Mouse (Mus musculus) monocyte, adult 2 months (primary cell): ENCODE measurements around the gene Ush1c.

ENCODE experiments used
- DNase-seq, 2 experiments: peaks; one replicate each; pipeline ENCODE4 v3.0.0; 2022; ENCODE audit warnings: low spot score in 2 of 2, low read depth in 1 of 2

The Ush1c gene

GRCm38 (mm10) chr7:46238346-46238745 is at the start of gene Ush1c:
TSS of gene Ush1c (minus strand) at chr7:46238503.
- no peak for DNase-seq

DNA sequence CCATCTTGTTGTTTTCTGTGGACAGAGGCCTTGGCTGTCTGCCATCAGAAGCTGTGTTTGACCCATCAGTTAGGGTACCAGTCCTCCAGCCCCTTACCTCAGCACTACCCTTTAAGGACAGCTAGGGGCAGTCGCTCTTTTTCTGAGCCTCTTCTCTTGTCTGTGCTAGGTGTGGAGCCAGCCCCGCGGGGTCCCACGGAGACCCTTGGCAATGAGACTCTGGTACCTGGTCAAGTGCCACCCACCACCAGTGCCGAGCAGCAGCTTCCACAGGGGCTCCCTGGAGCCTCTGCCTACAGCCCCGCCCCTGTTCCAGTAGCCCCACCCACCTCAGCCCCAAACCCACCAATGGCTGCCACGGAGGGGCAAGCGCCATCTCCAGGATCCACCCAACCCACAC is 48.7 kb upstream of the Ush1c start:
- no peak for DNase-seq

- DNase-seq, result no peak
Measured at GRCm38 (mm10) chr7:46286391-46286790, 48.1 kb upstream of the Ush1c start.

DNA sequence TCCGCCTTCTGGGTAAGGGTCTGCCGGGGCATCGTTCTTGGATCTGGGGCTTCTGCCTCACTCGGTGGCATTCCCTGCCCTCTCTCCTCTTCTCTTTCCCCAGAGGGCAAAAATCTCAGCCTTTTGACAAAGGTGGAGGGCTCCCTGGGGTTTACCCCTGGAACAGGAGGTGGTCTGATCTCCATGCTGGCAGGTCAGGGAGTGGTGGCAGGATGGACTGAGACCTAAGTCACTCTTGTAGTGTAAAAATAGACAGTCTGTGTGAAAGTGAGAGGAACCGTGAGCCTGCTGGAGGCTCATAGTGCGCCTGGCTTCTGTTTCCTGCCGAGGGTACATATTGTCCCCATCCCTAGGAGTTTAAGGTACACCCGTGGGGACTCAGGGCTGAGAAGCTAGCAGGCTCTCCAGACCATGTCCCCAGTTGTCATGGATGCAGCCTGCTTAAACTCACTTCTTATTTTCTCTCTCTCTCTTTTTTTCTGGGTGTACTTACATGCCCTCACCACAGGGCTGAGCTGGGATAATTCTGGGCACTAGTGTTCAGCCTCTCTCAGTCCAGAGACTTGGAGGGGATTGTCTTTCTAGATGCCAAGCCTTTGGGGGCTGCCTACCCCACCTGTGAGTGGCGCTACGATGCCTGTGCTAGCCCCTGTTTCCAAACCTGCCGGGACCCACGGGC is 47.0 kb upstream of the Ush1c start:
- no peak for DNase-seq

GRCm38 (mm10) chr7:46283681-46284080 is 45.4 kb upstream of the Ush1c start:
- DNase-seq, result no peak

GRCm38 (mm10) chr7:46282276-46282675 is 44.0 kb upstream of the Ush1c start:
- no peak for DNase-seq

DNA sequence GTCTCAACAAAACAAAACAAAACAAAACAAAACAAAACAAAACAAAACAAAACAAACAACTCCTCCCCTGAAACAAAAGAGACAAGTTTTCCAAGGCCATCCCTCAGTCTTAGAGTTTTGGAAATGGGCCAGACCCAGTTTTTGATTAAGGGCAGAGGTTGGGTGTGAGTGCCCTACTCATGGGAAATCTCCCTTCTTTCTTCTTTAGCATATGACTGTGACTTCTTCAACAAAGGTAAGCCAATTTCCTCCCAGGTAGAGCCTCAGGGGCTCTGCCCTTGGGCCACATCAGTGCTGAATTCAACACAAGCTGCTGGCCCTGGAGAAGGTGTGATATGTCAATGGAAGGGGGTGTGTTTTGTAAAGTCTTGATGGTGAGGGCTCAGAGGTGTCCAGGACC is 42.6 kb upstream of the Ush1c start:
- DNase-seq, result no peak

GRCm38 (mm10) chr7:46279946-46280345 is 41.6 kb upstream of the Ush1c start:
- DNase-seq, result no peak

- no peak for DNase-seq
Measured at GRCm38 (mm10) chr7:46276156-46276555, 37.9 kb upstream of the Ush1c start.

- no peak for DNase-seq
Measured at GRCm38 (mm10) chr7:46251841-46252240, 13.5 kb upstream of the Ush1c start.

DNA sequence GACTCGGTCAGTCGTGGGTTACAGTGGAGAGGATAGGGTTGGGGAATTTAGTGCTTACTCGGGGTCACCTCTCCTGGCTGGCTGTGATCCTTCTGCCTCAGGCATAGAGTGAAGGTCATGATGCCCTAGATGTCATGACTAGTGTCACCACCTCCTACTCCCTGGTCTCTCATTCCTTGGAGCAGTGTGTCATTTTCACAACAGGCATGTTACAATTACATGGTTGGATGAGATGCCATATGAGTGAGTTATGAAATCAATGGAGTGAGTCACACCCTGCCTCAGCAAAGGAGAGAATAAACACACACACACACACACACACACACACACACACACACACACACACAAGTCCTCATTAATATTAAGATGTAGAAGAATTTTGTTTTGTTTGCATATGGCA is 9.3 kb upstream of the Ush1c start:
- DNase-seq, result no peak

GRCm38 (mm10) chr7:46246876-46247275 is 8.6 kb upstream of the Ush1c start:
- DNase-seq, result no peak

DNA sequence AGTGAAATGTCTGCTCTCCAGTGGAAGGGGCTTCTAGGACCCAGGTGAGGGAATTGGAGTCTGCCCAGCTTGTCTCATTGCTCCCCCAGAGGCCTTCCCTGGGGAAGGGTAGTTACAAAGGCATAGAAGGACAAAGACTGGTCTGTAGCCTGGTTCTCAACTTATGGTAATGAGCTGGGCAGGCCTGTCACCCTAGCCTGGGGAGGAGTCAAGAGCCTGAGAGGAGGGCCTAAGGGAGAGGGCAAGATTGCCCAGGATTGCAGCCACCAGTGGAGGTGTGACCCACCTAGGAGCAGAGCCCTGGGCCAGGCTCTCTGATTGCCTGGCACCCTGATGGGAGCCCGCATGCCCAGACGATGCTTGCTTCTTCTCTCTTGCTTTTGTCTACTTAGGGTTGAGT is 2.4 kb upstream of the Ush1c start, which contains the start of gene Otog:
TSS of gene Otog (plus strand) at position 292 of the 400 bp plus-strand sequence.
- no peak for DNase-seq

- no peak for DNase-seq
Measured at GRCm38 (mm10) chr7:46240091-46240490, 1.8 kb upstream of the Ush1c start.

DNA sequence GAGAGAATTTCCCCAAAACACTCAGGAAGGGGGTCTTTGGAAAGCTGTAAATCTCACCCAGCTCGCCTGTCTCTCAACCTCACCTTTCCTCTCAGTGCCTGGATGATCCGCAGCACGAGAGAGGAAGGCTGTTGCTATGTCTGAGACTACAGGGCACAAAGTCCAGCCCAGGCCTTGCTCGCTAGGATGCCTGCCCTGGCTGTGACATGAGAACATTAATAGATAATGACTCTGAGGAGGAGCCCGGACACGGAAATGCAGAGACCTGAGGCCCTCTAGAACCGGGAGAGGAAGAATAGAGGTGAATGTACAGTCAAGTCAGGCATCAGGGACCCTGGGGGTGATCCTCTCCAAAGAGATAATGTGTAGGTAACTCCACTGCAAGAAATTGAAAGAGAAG is 1.1 kb downstream of the Ush1c start:
- DNase-seq, result no peak

DNA sequence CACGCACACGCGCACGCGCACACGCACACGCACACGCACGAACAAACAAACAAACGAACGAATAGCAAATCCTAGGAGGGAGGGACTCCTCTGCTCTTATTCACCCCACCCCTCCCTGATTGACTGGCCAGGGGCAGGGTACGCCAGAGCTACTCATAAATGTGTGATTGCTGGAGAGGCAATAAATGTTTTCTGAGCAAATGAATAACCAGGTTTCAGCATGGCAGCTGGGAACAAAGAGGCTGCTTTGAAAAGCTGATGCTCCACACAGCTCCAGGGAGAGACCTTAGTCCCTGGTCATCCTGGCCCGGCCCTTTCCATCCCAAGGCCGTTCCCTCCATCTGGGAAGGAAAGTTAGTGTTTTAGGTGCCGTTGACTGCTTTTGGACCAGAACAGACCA is 1.9 kb downstream of the Ush1c start:
- DNase-seq, result no peak

DNA sequence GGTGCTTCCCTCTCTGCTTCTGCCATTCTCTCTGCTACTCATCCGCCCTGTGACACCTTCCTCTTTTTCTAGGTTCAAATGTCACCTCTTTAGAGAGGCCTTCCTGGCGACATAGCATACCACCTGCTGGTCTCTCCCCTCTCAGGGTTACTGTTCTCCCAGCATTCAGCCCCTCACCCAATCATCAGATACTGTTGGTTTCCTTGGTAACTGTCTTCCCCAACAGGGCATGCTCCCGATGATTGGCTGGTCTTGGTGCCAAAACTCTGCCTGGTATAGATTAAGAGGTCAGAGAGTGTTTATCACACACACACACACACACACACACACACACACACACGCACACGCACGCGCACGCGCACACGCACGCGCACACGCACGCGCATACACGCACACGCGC is 2.4 kb downstream of the Ush1c start:
- no peak for DNase-seq

DNA sequence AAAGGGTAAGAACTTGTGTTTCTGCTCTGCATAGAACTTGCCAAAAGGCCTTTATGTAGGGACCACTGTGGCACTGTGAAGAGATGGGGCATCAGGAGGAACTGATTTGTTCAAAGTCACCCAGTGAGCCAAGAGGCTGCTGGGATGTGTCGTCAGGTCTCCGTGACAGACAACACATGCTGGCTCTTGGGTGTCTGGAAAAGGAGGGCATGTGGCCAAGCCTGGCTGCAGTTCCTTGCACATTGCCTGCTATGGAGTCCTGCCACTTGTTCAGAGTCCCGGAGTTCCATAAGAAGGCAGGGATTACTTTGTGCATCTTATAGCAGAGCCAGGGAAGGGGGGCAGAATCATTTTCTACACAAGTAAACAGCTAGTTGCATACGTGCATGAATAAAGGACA is 11.4 kb downstream of the Ush1c start:
- DNase-seq, result no peak

DNA sequence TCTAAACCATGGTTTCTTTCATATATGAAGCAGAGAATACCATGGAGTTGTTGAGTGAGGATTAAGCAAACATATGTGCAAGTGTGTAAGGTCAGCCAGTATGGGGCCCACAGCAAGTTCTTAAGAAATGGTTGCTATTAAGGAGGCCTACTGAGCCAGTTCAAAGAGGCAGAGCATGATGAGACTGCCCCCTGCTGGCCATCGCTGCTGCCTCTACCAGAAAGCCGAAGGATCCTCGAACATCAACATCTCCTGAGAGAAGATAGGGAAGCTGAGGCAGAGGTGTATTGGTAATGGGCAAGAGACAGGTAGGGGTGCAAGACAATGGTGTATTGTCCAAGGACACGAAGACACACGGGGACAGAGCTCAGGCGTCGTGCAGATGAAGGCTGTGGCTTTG is 12.1 kb downstream of the Ush1c start:
- DNase-seq, result no peak

GRCm38 (mm10) chr7:46220591-46221129 is 17.6 kb downstream of the Ush1c start:
- DNase-seq, result no peak

DNA sequence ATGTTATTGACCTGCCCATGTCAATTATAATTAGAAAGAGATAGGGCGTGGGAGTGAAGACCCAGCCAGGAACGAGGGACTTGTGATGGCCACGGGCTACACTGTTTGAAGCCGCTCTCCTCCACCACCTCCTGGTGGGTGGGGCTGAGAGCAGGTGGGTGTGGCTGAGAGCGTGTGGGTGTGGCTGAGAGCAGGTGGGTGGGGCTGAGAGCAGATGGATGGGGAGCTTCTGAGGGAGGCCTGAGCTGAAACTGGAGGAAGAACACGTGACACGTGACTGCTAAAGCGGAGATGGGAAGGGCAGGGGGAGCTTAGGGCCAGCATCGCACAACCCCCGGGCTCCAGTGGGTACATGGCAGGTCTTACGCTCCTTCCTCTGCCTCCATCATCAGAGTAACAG is 19.9 kb downstream of the Ush1c start:
- no peak for DNase-seq

GRCm38 (mm10) chr7:46216481-46216880 is 21.8 kb downstream of the Ush1c start:
- no peak for DNase-seq

DNA sequence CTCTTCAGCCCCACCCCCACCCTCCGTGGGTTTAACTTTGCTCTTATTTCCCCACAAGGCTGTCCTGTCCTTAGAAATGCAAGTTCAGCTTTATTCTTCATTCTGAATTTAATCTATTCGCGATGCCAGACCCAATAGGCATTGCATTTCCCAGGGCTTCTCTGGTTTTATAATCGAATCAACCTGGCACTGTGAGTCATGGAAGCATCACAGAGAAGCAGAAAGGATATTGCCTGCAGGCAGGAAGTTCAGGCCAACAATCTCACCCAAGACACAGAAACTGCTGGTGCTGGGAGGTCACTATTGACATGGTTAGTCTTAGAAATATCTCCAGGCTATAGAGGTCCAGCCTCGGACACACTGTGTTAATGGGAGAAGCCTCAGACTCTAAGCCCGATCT is 28.0 kb downstream of the Ush1c start:
- no peak for DNase-seq
